In the genomic region with DNA sequence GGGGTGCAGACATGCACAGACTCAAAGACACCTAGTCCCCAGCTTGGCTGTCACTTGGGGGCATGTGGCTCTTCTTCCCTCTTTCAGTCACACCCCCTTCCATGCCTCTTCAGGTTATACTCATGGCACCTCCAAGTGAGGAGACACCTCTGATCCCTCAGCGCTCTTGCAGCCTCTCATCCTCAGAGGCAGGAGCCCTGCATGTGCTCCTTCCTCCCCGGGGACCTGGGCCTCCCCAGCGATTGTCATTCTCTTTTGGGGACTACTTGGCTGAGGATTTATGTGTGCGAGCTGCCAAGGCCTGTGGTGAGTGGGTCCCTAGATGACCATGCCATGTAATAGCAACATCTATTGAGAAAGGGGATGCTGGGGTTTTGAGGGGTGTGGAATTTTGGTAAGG, we compare ENCODE assay signal across 17 mouse cellular contexts. TPM values are rescaled to one million over a fixed set of nuclear protein-coding genes. Genes with fewer than 3 reads are reported as not detected.
A peak's percentile ranks its signal among the peaks of the same experiment; 100 is the strongest.
DNase-seq lines count a peak whose midpoint lies in the region; ATAC-seq and TF ChIP-seq lines count a peak whose summit lies in the region.
"Had no signal": no experiment of that assay in that cellular context is flagged by ENCODE, and none has a peak within 500 bp of the region (broad histone marks: within the 10 kb centered on the region; RNA-seq: fewer than 3 reads in every experiment).

No protein-coding gene starts in this region.

- no peaks in the 10 kb centered on the region for H3K9me3 ChIP-seq in heart, embryonic 12.5 days (replicated peaks)
- H3K9me3 ChIP-seq in heart, embryonic 11.5 days (replicated peaks; ENCODE audit: control insufficient read depth, low read length) = no peaks in the 10 kb centered on the region
- H3K9me3 ChIP-seq in megakaryocyte, embryonic 14.5 days = no peaks in the 10 kb centered on the region
- no peaks in the 10 kb centered on the region for H3K9me3 ChIP-seq in ES-Bruce4 (replicated peaks; ENCODE audit: control insufficient read depth, insufficient read depth, low read length, poor library complexity, severe bottlenecking)
- H3K9me3 ChIP-seq: forebrain, embryonic 13.5 days; hindbrain, embryonic 13.5 days had no signal

- peak overlapping the region; percentile 88; the same call in 1 of the 2 replicates for H3K4me2 ChIP-seq in heart, embryonic 12.5 days
- H3K4me2 ChIP-seq in heart, embryonic 11.5 days = no peak overlapping the region
- H3K4me2 ChIP-seq: forebrain, embryonic 13.5 days; hindbrain, embryonic 13.5 days had no signal

- TF ChIP-seq POLR2A in ES-Bruce4 (IDR thresholded peaks at IDR 0.05; ENCODE audit: insufficient read depth, low read length) = no peak

- peaks cover 6% of the 10 kb centered on the region; the same call in 1 of the 2 replicates for H3K36me3 ChIP-seq in heart, embryonic 12.5 days
- no peaks in the 10 kb centered on the region for H3K36me3 ChIP-seq in heart, embryonic 11.5 days (ENCODE audit: control insufficient read depth, insufficient read depth, low read length)
- H3K36me3 ChIP-seq in megakaryocyte, embryonic 14.5 days (replicated peaks; ENCODE audit: low read length) = peaks cover 56% of the 10 kb centered on the region
- no peaks in the 10 kb centered on the region for H3K36me3 ChIP-seq in ES-Bruce4 (ENCODE audit: control insufficient read depth, insufficient read depth, low read length, poor library complexity, severe bottlenecking)
- H3K36me3 ChIP-seq: hindbrain, embryonic 13.5 days had no signal

- no peak for TF ChIP-seq EP300 in ES-Bruce4 (IDR thresholded peaks at IDR 0.05; ENCODE audit: insufficient read depth, low read depth, low read length)

- H3K4me3 ChIP-seq in heart, embryonic 12.5 days = no peak overlapping the region
- H3K4me3 ChIP-seq in heart, embryonic 11.5 days (ENCODE audit: low read depth, low read length) = no peak overlapping the region
- H3K4me3 ChIP-seq in megakaryocyte, embryonic 14.5 days (replicated peaks) = peak overlapping the region; percentile 97
- no peak overlapping the region for H3K4me3 ChIP-seq in ES-Bruce4 (ENCODE audit: low read depth, low read length)
- H3K4me3 ChIP-seq: forebrain, embryonic 13.5 days; hindbrain, embryonic 13.5 days had no signal

- H3K27ac ChIP-seq in heart, embryonic 12.5 days (ENCODE audit: poor library complexity, severe bottlenecking) = no peak overlapping the region
- no peak overlapping the region for H3K27ac ChIP-seq in heart, embryonic 11.5 days (ENCODE audit: low read depth, low read length)
- peak overlapping the region; percentile 79; the same call in 1 of the 2 replicates for H3K27ac ChIP-seq in ES-Bruce4 (ENCODE audit: insufficient read depth, low read length)
- H3K27ac ChIP-seq: forebrain, embryonic 13.5 days; hindbrain, embryonic 13.5 days; hindbrain, postnatal 0 days had no signal

- no peak for DNase-seq in thymus, postnatal 25 days
- no peak for DNase-seq in spleen, adult 18-20 months
- DNase-seq: cerebellum, postnatal 36 days; forebrain, postnatal 0 days; gastrocnemius, postnatal 14 days; kidney, adult 11 months had no signal

- peaks cover 27% of the 10 kb centered on the region for H3K4me1 ChIP-seq in heart, embryonic 12.5 days (replicated peaks)
- H3K4me1 ChIP-seq in heart, embryonic 11.5 days (ENCODE audit: control insufficient read depth, insufficient read depth, low read length) = peaks cover 23% of the 10 kb centered on the region
- peaks cover 55% of the 10 kb centered on the region for H3K4me1 ChIP-seq in megakaryocyte, embryonic 14.5 days
- peaks cover 9% of the 10 kb centered on the region for H3K4me1 ChIP-seq in ES-Bruce4 (ENCODE audit: control insufficient read depth, insufficient read depth, low read length)

- ATAC-seq in heart, embryonic 12.5 days (ENCODE audit: insufficient number of reproducible peaks, low FRiP score) = no peak
- ATAC-seq in heart, embryonic 11.5 days (replicated peaks; ENCODE audit: insufficient number of reproducible peaks, low FRiP score, low TSS enrichment) = no peak
- no peak for ATAC-seq in megakaryocyte, adult 5-6 weeks (ENCODE audit: poor library complexity, severe bottlenecking)
- ATAC-seq: activated CD4-positive, CD25-positive, alpha-beta regulatory T cell, adult 4 months; forebrain, embryonic 13.5 days; forebrain, postnatal 0 days; hindbrain, postnatal 0 days; Patski had no signal

- no peak overlapping the region for H3K9ac ChIP-seq in heart, embryonic 12.5 days
- no peak overlapping the region for H3K9ac ChIP-seq in heart, embryonic 11.5 days (ENCODE audit: low read depth, low read length)
- H3K9ac ChIP-seq in ES-Bruce4 (ENCODE audit: low read depth, poor library complexity, severe bottlenecking) = no peak overlapping the region
- H3K9ac ChIP-seq: forebrain, embryonic 13.5 days; forebrain, postnatal 0 days; hindbrain, embryonic 13.5 days had no signal

- 64% methylated on average over 4 of the region's 4 CpGs for WGBS in heart, embryonic 12.5 days
- 63% methylated on average over 4 of the region's 4 CpGs for WGBS in heart, embryonic 11.5 days (ENCODE audit: insufficient replicate concordance)

- H3K27me3 ChIP-seq in heart, embryonic 12.5 days (replicated peaks) = peaks cover 60% of the 10 kb centered on the region
- peaks cover 68% of the 10 kb centered on the region for H3K27me3 ChIP-seq in heart, embryonic 11.5 days (ENCODE audit: control insufficient read depth, insufficient read depth, low read length)
- H3K27me3 ChIP-seq in megakaryocyte, embryonic 14.5 days (replicated peaks) = no peaks in the 10 kb centered on the region
- no peaks in the 10 kb centered on the region for H3K27me3 ChIP-seq in ES-Bruce4 (ENCODE audit: control insufficient read depth, insufficient read depth, low read length, poor library complexity, severe bottlenecking)
- H3K27me3 ChIP-seq: Patski had no signal

- no peak for TF ChIP-seq CTCF in ES-Bruce4 (IDR thresholded peaks at IDR 0.05; ENCODE audit: low read depth, low read length)

RNA-seq across cellular contexts. Expression of a gene that starts 2.1 kb away (rescaled TPM):
- 10.6 and 11.8 TPM in 2 replicates for polyA plus RNA-seq in heart, embryonic 12.5 days (2016; fragmentation: Nextera tagmentation; extraction: Ambion mirVana)
- polyA plus RNA-seq in heart, embryonic 11.5 days (2014; fragmentation: Nextera tagmentation; extraction: Ambion mirVana) = 4.9 and 5.3 TPM in 2 replicates
- polyA plus RNA-seq in megakaryocyte, embryonic 14.5 days (2012; ENCODE audit: insufficient read depth, low replicate concordance) = 209 and 434 TPM in 2 replicates
- 4.8 and 5.0 TPM in 2 replicates for total RNA-seq in megakaryocyte, adult 5-6 weeks (2015)
- 2.6 and 5.2 TPM in 2 replicates for total RNA-seq in megakaryocyte, adult 5-6 weeks (2017)
- polyA plus RNA-seq in ES-Bruce4 (2011; ENCODE audit: insufficient read depth, insufficient read length, low read depth, missing spikeins) = 8.0 and 9.7 TPM in 2 replicates

RNA-seq across cellular contexts. Expression of a gene that starts 6.7 kb away (rescaled TPM):
- polyA plus RNA-seq in heart, embryonic 12.5 days (2016; fragmentation: Nextera tagmentation; extraction: Ambion mirVana) = 0.47 and 0.64 TPM in 2 replicates
- 0.63 and 0.65 TPM in 2 replicates for polyA plus RNA-seq in heart, embryonic 11.5 days (2014; fragmentation: Nextera tagmentation; extraction: Ambion mirVana)
- polyA plus RNA-seq in megakaryocyte, embryonic 14.5 days (2012; ENCODE audit: insufficient read depth, low replicate concordance) = 8.9 and 10.8 TPM in 2 replicates
- 0.11 TPM in 1 of 2 replicates, not detected in the other for total RNA-seq in megakaryocyte, adult 5-6 weeks (2015)
- total RNA-seq in megakaryocyte, adult 5-6 weeks (2017) = 1.1 TPM in 1 of 2 replicates, not detected in the other
- 3.8 and 6.3 TPM in 2 replicates for polyA plus RNA-seq in ES-Bruce4 (2011; ENCODE audit: insufficient read depth, insufficient read length, low read depth, missing spikeins)
- total RNA-seq: gastrocnemius, adult 18-20 months had no signal

RNA-seq across cellular contexts. Expression of a gene that starts 10.8 kb away (rescaled TPM):
- polyA plus RNA-seq in heart, embryonic 12.5 days (2016; fragmentation: Nextera tagmentation; extraction: Ambion mirVana) = 2.0 and 2.4 TPM in 2 replicates
- 0.61 and 0.89 TPM in 2 replicates for polyA plus RNA-seq in heart, embryonic 11.5 days (2014; fragmentation: Nextera tagmentation; extraction: Ambion mirVana)
- polyA plus RNA-seq in megakaryocyte, embryonic 14.5 days (2012; ENCODE audit: insufficient read depth, low replicate concordance) = 241 and 376 TPM in 2 replicates
- 2.9 and 4.2 TPM in 2 replicates for total RNA-seq in megakaryocyte, adult 5-6 weeks (2015)
- 1.1 and 2.4 TPM in 2 replicates for total RNA-seq in megakaryocyte, adult 5-6 weeks (2017)
- polyA plus RNA-seq in ES-Bruce4 (2011; ENCODE audit: insufficient read depth, insufficient read length, low read depth, missing spikeins) = 1.3 and 3.7 TPM in 2 replicates
- total RNA-seq: hindbrain, postnatal 0 days had no signal
- polyA plus RNA-seq: forebrain, embryonic 13.5 days had no signal

RNA-seq across cellular contexts. Expression of a gene that starts 23.4 kb away (rescaled TPM):
- polyA plus RNA-seq in heart, embryonic 12.5 days (2016; fragmentation: Nextera tagmentation; extraction: Ambion mirVana) = 3.4 and 3.7 TPM in 2 replicates
- polyA plus RNA-seq in heart, embryonic 11.5 days (2014; fragmentation: Nextera tagmentation; extraction: Ambion mirVana) = 1.4 and 1.8 TPM in 2 replicates
- 0.77 TPM in 1 of 2 replicates, not detected in the other for polyA plus RNA-seq in megakaryocyte, embryonic 14.5 days (2012; ENCODE audit: insufficient read depth, low replicate concordance)
- 0.36 and 0.89 TPM in 2 replicates for total RNA-seq in megakaryocyte, adult 5-6 weeks (2015)
- 0.18 TPM in 1 of 2 replicates, not detected in the other for total RNA-seq in megakaryocyte, adult 5-6 weeks (2017)
- 1.8 and 2.0 TPM in 2 replicates for polyA plus RNA-seq in ES-Bruce4 (2011; ENCODE audit: insufficient read depth, insufficient read length, low read depth, missing spikeins)

RNA-seq across cellular contexts. Expression of a gene that starts 47.3 kb away (rescaled TPM):
- 1.6 and 2.1 TPM in 2 replicates for polyA plus RNA-seq in heart, embryonic 12.5 days (2016; fragmentation: Nextera tagmentation; extraction: Ambion mirVana)
- polyA plus RNA-seq in heart, embryonic 11.5 days (2014; fragmentation: Nextera tagmentation; extraction: Ambion mirVana) = 0.83 and 1.2 TPM in 2 replicates
- 48.6 and 69.2 TPM in 2 replicates for polyA plus RNA-seq in megakaryocyte, embryonic 14.5 days (2012; ENCODE audit: insufficient read depth, low replicate concordance)
- 28.4 and 30.9 TPM in 2 replicates for total RNA-seq in megakaryocyte, adult 5-6 weeks (2015)
- total RNA-seq in megakaryocyte, adult 5-6 weeks (2017) = 39.6 and 41.2 TPM in 2 replicates
- 8.7 and 8.8 TPM in 2 replicates for polyA plus RNA-seq in ES-Bruce4 (2011; ENCODE audit: insufficient read depth, insufficient read length, low read depth, missing spikeins)
- total RNA-seq: gastrocnemius, adult 18-20 months had no signal

Comparison
In these comparisons a context has a peak if more than half of its experiments do, and no peak if none do; other contexts are left out.
1. RNA of a gene that starts 2.1 kb away (polyA plus RNA-seq): 209 to 434 TPM in megakaryocyte, embryonic 14.5 days; 10.6 to 11.8 TPM in heart, embryonic 12.5 days, 8.0 to 9.7 TPM in ES-Bruce4 and 4.9 to 5.3 TPM in heart, embryonic 11.5 days; every median in the first group is over 10 times any median in the second.
2. RNA of a gene that starts 10.8 kb away (polyA plus RNA-seq): 241 to 376 TPM in megakaryocyte, embryonic 14.5 days; 2.0 to 2.4 TPM in heart, embryonic 12.5 days, 1.3 to 3.7 TPM in ES-Bruce4 and 0.61 to 0.89 TPM in heart, embryonic 11.5 days; every median in the first group is over 10 times any median in the second.